Mouse (Mus musculus) ovary, adult 18-20 months (tissue): ENCODE data around the gene C2cd5.

ENCODE experiments used
- DNase-seq: peaks from one replicate; pipeline ENCODE4 v3.0.0; 2022; ENCODE audit warnings: low spot score, mixed read lengths

The C2cd5 gene

GRCm38 (mm10) chr6:143115505-143115904 lies 15.6 kb upstream of the C2cd5 start:
- DNase-seq, result no peak

GRCm38 (mm10) chr6:143115011-143115445 lies 15.1 kb upstream of the C2cd5 start:
- peak; percentile 15 for DNase-seq

- DNase-seq, result no peak
Observed at GRCm38 (mm10) chr6:143114556-143114955, 14.6 kb upstream of the C2cd5 start.

- no peak for DNase-seq
Observed at GRCm38 (mm10) chr6:143110371-143110770, 10.4 kb upstream of the C2cd5 start.

GRCm38 (mm10) chr6:143109622-143110218 lies 9.8 kb upstream of the C2cd5 start:
- DNase-seq, result no peak

- DNase-seq, result no peak
Observed at GRCm38 (mm10) chr6:143108031-143108430, 8.1 kb upstream of the C2cd5 start.

- no peak for DNase-seq
Observed at GRCm38 (mm10) chr6:143107611-143108010, 7.7 kb upstream of the C2cd5 start.

GRCm38 (mm10) chr6:143105766-143106165 lies 5.8 kb upstream of the C2cd5 start:
- DNase-seq, result no peak

- no peak for DNase-seq
Observed at GRCm38 (mm10) chr6:143103981-143104680, 4.2 kb upstream of the C2cd5 start.

GRCm38 (mm10) chr6:143100478-143101115 lies 656 bp upstream of the C2cd5 start:
- DNase-seq, result no peak

- peak; percentile 5 for DNase-seq
Observed at GRCm38 (mm10) chr6:143099281-143099680, 660 bp downstream of the C2cd5 start.

- DNase-seq, result no peak
Observed at GRCm38 (mm10) chr6:143095126-143095525, 4.8 kb downstream of the C2cd5 start.

GRCm38 (mm10) chr6:143092856-143093255 lies 7.1 kb downstream of the C2cd5 start:
- DNase-seq, result no peak

GRCm38 (mm10) chr6:143091076-143091475 lies 8.9 kb downstream of the C2cd5 start:
- DNase-seq, result no peak

GRCm38 (mm10) chr6:143087332-143087731 lies 12.6 kb downstream of the C2cd5 start:
- no peak for DNase-seq

- DNase-seq, result no peak
Observed at GRCm38 (mm10) chr6:143085898-143086297, 14.0 kb downstream of the C2cd5 start.

GRCm38 (mm10) chr6:143084314-143085025 lies 15.5 kb downstream of the C2cd5 start:
- no peak for DNase-seq

- DNase-seq, result no peak
Observed at GRCm38 (mm10) chr6:143081479-143082106, 18.3 kb downstream of the C2cd5 start.

- no peak for DNase-seq
Observed at GRCm38 (mm10) chr6:143080774-143081173, 19.2 kb downstream of the C2cd5 start.

- no peak for DNase-seq
Observed at GRCm38 (mm10) chr6:143079126-143079525, 20.8 kb downstream of the C2cd5 start.

- no peak for DNase-seq
Observed at GRCm38 (mm10) chr6:143076461-143076860, 23.5 kb downstream of the C2cd5 start.

GRCm38 (mm10) chr6:143073914-143074313 lies 26.0 kb downstream of the C2cd5 start:
- DNase-seq, result no peak
